Mouse (Mus musculus) lung, postnatal 25 days (tissue): ENCODE measurements at regions not wholly inside any gene's neighbourhood (a gene's known extent, or its start where the extent isn't known, plus 50 kb on each side); places are given as distances from the start of the nearest gene placed in this dataset.

Experiments
- DNase-seq: peaks from one replicate; pipeline ENCODE4 v3.0.0; 2022; ENCODE audit warnings: low spot score

GRCm38 (mm10) chr2:137974651-137975050 is 281.7 kb upstream of the Btbd3 start:
- DNase-seq = no peak

- DNase-seq = no peak
These were observed 287.2 kb upstream of the Btbd3 start for GRCm38 (mm10) chr2:137969156-137969555.

- DNase-seq = no peak
These were observed 289.8 kb upstream of the Btbd3 start for GRCm38 (mm10) chr2:137966460-137967076.

GRCm38 (mm10) chr2:137954830-137955229 is 301.5 kb upstream of the Btbd3 start:
- DNase-seq = no peak

- no peak for DNase-seq
These were observed 303.2 kb upstream of the Btbd3 start for GRCm38 (mm10) chr2:137953144-137953543.

GRCm38 (mm10) chr2:137951942-137952341 is 304.4 kb upstream of the Btbd3 start:
- no peak for DNase-seq

- DNase-seq = no peak
These were observed 305.4 kb upstream of the Btbd3 start for GRCm38 (mm10) chr2:137950931-137951330.

GRCm38 (mm10) chr2:137942753-137943152 is 313.6 kb upstream of the Btbd3 start:
- DNase-seq = peak; percentile 82

GRCm38 (mm10) chr2:137939591-137939990 is 316.8 kb upstream of the Btbd3 start:
- peak; percentile 18 for DNase-seq

- no peak for DNase-seq
These were observed 317.4 kb upstream of the Btbd3 start for GRCm38 (mm10) chr2:137938831-137939480.

GRCm38 (mm10) chr2:137936613-137937012 is 319.8 kb upstream of the Btbd3 start:
- no peak for DNase-seq

GRCm38 (mm10) chr2:137932931-137933330 is 323.4 kb upstream of the Btbd3 start:
- no peak for DNase-seq

- DNase-seq = peak; percentile 76
These were observed 323.9 kb upstream of the Btbd3 start for GRCm38 (mm10) chr2:137932488-137932887.

GRCm38 (mm10) chr2:137925488-137925887 is 330.9 kb upstream of the Btbd3 start:
- DNase-seq = peak; percentile 41

GRCm38 (mm10) chr2:137924576-137924975 is 331.8 kb upstream of the Btbd3 start:
- peak; percentile 41 for DNase-seq

GRCm38 (mm10) chr2:137898425-137898824 is 357.9 kb upstream of the Btbd3 start:
- DNase-seq = no peak

GRCm38 (mm10) chr2:137880211-137881031 is 375.9 kb upstream of the Btbd3 start:
- no peak for DNase-seq

GRCm38 (mm10) chr2:137869676-137870075 is 386.7 kb upstream of the Btbd3 start:
- DNase-seq = peak; percentile 50

- peak; percentile 12 for DNase-seq
These were observed 401.9 kb upstream of the Btbd3 start for GRCm38 (mm10) chr2:137854494-137854893.

GRCm38 (mm10) chr2:137853399-137854259 is 402.7 kb upstream of the Btbd3 start:
- no peak for DNase-seq

- no peak for DNase-seq
These were observed 408.5 kb upstream of the Btbd3 start for GRCm38 (mm10) chr2:137847901-137848300.

GRCm38 (mm10) chr2:137827814-137828374 is 428.5 kb upstream of the Btbd3 start:
- DNase-seq = no peak
